Mouse (Mus musculus): ENCODE data around the gene Tnnt3. TPM values are rescaled to one million over a fixed set of nuclear protein-coding genes. Genes with fewer than 3 reads are reported as not detected.

The Tnnt3 gene
- polyA plus RNA-seq, 1 experiment from 2014 or later = 23.5 TPM

DNA sequence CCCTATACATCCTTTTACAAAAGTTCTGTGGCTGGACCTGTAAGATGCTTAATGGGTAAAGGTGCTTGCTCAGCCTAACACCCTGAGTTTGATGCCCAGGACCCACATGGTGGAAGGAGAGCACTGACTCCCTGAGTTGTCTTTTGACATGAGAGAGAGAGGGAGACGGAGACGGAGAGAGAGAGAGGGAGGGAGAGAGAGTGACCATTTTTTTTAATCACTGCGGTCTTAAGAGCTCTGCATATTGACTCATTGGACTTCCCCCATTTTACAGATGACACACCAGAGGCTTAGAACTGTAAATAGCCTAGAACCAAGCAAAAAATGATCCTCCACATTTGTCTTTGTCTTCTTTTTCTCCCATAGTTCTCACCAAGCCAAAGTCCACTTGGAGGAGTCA lies 10.6 kb upstream of the Tnnt3 start:
- peaks cover 88% of the 10 kb centered on the region for H3K36me3 ChIP-seq
- H3K27ac ChIP-seq = peak overlapping the region; percentile 66
- H3K4me1 ChIP-seq = peaks cover 35% of the 10 kb centered on the region
- no peak overlapping the region for H3K9ac ChIP-seq
- ATAC-seq (replicated peaks; ENCODE audit: low FRiP score) = no peak
- H3K4me2 ChIP-seq = no peak overlapping the region
- H3K4me3 ChIP-seq (replicated peaks) = no peak overlapping the region
- H3K27me3 ChIP-seq = no peaks in the 10 kb centered on the region
- WGBS = 78% methylated on average over 3 of the region's 3 CpGs
- H3K9me3 ChIP-seq (replicated peaks) = no peaks in the 10 kb centered on the region

DNA sequence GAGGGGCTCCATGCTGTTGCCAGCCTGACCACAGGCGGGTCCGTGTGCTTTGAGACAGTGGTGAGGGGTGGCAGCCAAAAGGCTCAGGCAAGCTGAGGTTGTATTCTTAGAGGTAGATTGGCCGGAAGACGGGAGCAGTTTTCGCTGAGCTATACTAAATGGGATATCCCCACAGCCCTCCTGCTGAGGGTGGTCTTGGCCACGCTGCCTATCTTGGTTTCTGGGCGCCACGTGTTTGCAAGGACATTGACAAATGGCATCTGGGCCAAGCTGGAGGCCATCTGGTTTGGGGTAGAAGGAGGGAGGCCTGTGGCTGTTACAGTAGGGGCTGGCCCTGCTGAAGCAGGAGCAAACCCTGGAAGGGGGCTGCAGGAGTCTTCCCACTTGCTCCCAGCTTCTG lies 5.1 kb upstream of the Tnnt3 start:
- H3K9me3 ChIP-seq (replicated peaks) = no peaks in the 10 kb centered on the region
- no peaks in the 10 kb centered on the region for H3K27me3 ChIP-seq
- WGBS = 75% methylated on average over 8 of the region's 8 CpGs
- 0 out of 2 replicates have a peak, but pooled peaks cover 1% of the 10 kb centered on the region for H3K4me1 ChIP-seq
- H3K27ac ChIP-seq = no peak overlapping the region
- no peak for ATAC-seq (replicated peaks; ENCODE audit: low FRiP score)
- no peak overlapping the region for H3K4me3 ChIP-seq (replicated peaks)
- H3K9ac ChIP-seq = no peak overlapping the region
- no peak overlapping the region for H3K4me2 ChIP-seq
- peaks cover 74% of the 10 kb centered on the region for H3K36me3 ChIP-seq

DNA sequence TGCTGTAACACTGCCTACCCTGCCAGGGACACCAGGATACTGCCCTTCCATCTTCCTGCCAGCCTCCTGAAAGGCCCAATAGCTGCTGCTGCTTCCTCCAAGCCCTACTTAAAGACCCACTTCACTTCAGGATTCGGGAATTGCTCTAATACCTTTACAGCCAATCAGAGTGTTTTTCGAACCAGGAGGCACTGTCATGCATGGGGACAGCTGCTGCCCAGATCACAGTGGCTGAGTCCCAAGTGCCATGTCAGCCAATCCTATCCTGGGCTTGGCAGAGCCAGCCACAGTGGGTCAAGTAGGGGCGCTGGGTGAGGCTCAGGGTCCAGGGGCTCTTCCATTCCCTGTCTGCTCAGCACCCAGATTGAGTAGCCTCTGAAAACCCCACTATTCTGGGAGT lies 2.5 kb upstream of the Tnnt3 start:
- H3K9me3 ChIP-seq (replicated peaks) = no peaks in the 10 kb centered on the region
- no peak overlapping the region for H3K9ac ChIP-seq
- no peak overlapping the region for H3K4me2 ChIP-seq
- no peak for ATAC-seq (replicated peaks; ENCODE audit: low FRiP score)
- peaks cover 18% of the 10 kb centered on the region for H3K4me1 ChIP-seq
- no peaks in the 10 kb centered on the region for H3K27me3 ChIP-seq
- peaks cover 48% of the 10 kb centered on the region for H3K36me3 ChIP-seq
- 77% methylated on average over 3 of the region's 3 CpGs for WGBS
- no peak overlapping the region for H3K4me3 ChIP-seq (replicated peaks)
- no peak overlapping the region for H3K27ac ChIP-seq

DNA sequence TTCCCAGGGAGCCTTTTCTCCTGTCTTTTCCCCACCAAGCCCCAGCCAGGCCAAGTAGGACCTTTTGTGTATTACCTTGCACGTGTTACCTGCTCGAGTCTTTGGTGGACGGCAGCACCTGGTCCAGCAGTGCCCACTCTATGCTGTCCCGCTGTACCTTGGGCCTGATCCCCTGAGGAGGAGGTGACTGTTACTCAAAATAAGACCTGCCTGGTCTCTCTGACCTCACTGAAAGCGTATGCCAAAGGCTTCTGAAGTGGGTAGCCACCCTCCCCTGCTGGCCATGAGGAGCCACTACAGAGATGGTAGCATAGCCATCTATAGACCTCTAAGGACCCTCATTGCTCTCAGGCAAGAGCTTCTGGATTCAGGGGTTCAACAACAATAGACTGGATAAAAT lies 1.8 kb upstream of the Tnnt3 start:
- H3K27ac ChIP-seq = no peak overlapping the region
- peaks cover 18% of the 10 kb centered on the region for H3K4me1 ChIP-seq
- no peak for ATAC-seq (replicated peaks; ENCODE audit: low FRiP score)
- no peak overlapping the region for H3K4me2 ChIP-seq
- no peaks in the 10 kb centered on the region for H3K9me3 ChIP-seq (replicated peaks)
- 88% methylated on average over 5 of the region's 5 CpGs for WGBS
- no peak overlapping the region for H3K9ac ChIP-seq
- H3K4me3 ChIP-seq (replicated peaks) = no peak overlapping the region
- H3K27me3 ChIP-seq = no peaks in the 10 kb centered on the region
- peaks cover 41% of the 10 kb centered on the region for H3K36me3 ChIP-seq

DNA sequence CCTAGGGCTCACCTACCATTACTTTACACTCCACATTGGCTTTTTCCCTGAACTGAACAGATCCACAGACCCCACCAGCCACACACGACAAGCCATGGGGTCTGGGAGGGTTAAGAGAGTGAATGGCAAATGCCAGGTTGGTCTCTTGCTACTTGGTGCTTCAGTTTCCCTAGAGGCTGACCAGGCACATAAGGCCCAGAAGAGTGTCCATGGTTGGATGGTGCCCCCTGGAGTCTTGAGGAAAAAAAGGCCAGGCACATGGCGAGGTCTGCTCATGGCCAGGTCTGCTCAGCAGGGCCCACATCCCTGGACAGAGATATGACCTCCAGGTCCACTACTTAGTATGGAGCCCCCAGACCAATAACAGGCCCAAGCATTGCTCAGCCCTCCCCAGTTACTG lies 861 bp upstream of the Tnnt3 start:
- H3K9ac ChIP-seq = no peak overlapping the region
- no peak for ATAC-seq (replicated peaks; ENCODE audit: low FRiP score)

GRCm38 (mm10) chr7:142499010-142499721 lies 530 bp downstream of the Tnnt3 start:
- Histone ChIP-seq H3K27ac (peak overlapping the region; percentile 73), H3K36me3 (peaks cover 19% of the 10 kb centered on the region), H3K4me2 (no peak overlapping the region), H3K4me3 (replicated peaks) (no peak overlapping the region), H3K9me3 (replicated peaks) (no peaks in the 10 kb centered on the region), H3K4me1 (peaks cover 30% of the 10 kb centered on the region), H3K9ac (no peak overlapping the region), H3K27me3 (no peaks in the 10 kb centered on the region)
- no peak for ATAC-seq (replicated peaks; ENCODE audit: low FRiP score)
- 59% methylated on average over 5 of the region's 5 CpGs for WGBS

More for the DNA sequence above, 861 bp upstream of the Tnnt3 start:
- no peaks in the 10 kb centered on the region for H3K9me3 ChIP-seq (replicated peaks)
- H3K4me3 ChIP-seq (replicated peaks) = no peak overlapping the region
- H3K36me3 ChIP-seq = peaks cover 32% of the 10 kb centered on the region
- no peak overlapping the region for H3K27ac ChIP-seq
- no peak overlapping the region for H3K4me2 ChIP-seq
- 98% methylated on average over 2 of the region's 2 CpGs for WGBS
- peaks cover 22% of the 10 kb centered on the region for H3K4me1 ChIP-seq
- no peaks in the 10 kb centered on the region for H3K27me3 ChIP-seq

DNA sequence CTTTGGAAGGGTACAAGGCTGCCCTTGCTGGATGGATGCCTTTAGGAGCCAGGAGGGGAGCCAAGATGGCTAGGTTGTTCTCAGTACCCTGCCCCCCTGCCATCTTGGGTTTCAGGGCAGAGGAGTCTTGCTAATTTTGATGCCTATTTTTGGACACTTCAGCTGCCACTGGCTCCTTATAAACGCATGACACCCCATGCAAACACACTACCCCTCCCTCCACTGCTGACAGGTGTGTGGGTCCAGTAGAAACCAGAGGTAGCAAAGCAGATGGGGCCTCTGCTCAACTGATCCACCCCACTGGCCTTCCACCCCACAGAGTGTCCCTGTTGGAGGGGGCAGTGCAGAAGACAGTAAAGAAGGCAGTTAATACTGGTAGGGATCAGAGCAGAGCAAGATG lies 1.4 kb downstream of the Tnnt3 start:
- Histone ChIP-seq H3K27ac (peak overlapping the region; percentile 49; the same call in 1 of the 2 replicates), H3K27me3 (no peaks in the 10 kb centered on the region), H3K9ac (no peak overlapping the region; the same call in 1 of the 2 replicates), H3K4me2 (no peak overlapping the region), H3K4me1 (peaks cover 32% of the 10 kb centered on the region), H3K9me3 (replicated peaks) (no peaks in the 10 kb centered on the region), H3K4me3 (replicated peaks) (no peak overlapping the region), H3K36me3 (peaks cover 10% of the 10 kb centered on the region; the same call in 1 of the 2 replicates)
- ATAC-seq (replicated peaks; ENCODE audit: low FRiP score) = no peak
- 81% methylated on average over 1 of the region's 1 CpGs for WGBS

DNA sequence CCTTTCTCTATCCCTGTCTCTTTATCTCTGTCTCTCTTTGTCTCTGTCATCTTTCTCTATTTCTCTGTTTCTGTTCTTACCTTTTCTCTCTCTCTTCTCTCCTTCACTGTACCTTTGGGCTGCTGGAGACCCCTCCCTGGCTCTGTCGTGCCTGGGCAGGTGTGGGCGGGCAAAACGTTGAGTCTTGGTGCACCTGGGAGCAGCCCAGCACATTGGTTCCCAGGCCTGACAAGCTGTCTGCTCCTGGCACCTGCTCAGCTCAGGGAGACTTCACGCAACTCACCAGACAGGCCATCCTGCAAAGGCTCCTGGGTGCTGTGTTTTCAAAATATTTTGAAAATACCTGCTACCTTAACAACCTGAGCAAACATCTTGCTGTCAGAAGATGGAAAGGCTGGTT lies 4.6 kb downstream of the Tnnt3 start:
- Histone ChIP-seq H3K9me3 (replicated peaks) (no peaks in the 10 kb centered on the region), H3K27me3 (no peaks in the 10 kb centered on the region; the same call in 1 of the 2 replicates), H3K27ac (no peak overlapping the region), H3K9ac (no peak overlapping the region), H3K4me3 (replicated peaks) (no peak overlapping the region), H3K4me2 (no peak overlapping the region), H3K4me1 (peaks cover 57% of the 10 kb centered on the region), H3K36me3 (no peaks in the 10 kb centered on the region)
- 75% methylated on average over 4 of the region's 4 CpGs for WGBS
- ATAC-seq (replicated peaks; ENCODE audit: low FRiP score) = no peak

GRCm38 (mm10) chr7:142505942-142506341 lies 7.3 kb downstream of the Tnnt3 start:
- 19% methylated on average over 2 of the region's 2 CpGs for WGBS
- H3K36me3 ChIP-seq = no peaks in the 10 kb centered on the region
- no peaks in the 10 kb centered on the region; the same call in 1 of the 2 replicates for H3K27me3 ChIP-seq
- no peak overlapping the region for H3K4me3 ChIP-seq (replicated peaks)
- no peaks in the 10 kb centered on the region for H3K9me3 ChIP-seq (replicated peaks)
- no peak for ATAC-seq (replicated peaks; ENCODE audit: low FRiP score)
- H3K4me1 ChIP-seq = peaks cover 61% of the 10 kb centered on the region
- H3K27ac ChIP-seq = peak overlapping the region; percentile 45; the same call in 1 of the 2 replicates
- no peak overlapping the region for H3K9ac ChIP-seq
- H3K4me2 ChIP-seq = no peak overlapping the region

DNA sequence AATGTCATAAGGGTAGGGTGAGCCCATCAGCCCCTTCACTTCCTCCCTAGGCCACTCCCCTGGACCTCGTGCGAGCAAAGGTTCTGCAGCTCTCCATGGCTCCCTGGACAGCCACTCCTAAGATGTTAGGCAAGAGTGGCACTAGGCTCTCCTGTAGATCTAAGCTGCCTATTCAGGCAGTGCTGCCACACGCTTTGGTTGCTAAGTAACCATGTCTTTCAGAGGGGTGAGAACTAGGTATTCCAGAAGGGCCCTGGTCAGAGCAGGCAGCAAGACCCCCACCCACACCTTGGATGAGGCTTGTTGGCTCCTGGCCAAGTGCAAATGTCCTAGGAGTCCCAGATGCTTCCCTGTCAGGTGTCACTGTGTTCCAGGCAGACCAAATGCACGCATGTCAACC lies 7.9 kb downstream of the Tnnt3 start:
- no peak overlapping the region for H3K4me2 ChIP-seq
- no peaks in the 10 kb centered on the region; the same call in 1 of the 2 replicates for H3K27me3 ChIP-seq
- H3K36me3 ChIP-seq = no peaks in the 10 kb centered on the region
- no peaks in the 10 kb centered on the region for H3K9me3 ChIP-seq (replicated peaks)
- H3K4me3 ChIP-seq (replicated peaks) = no peak overlapping the region
- peaks cover 65% of the 10 kb centered on the region for H3K4me1 ChIP-seq
- peak overlapping the region; percentile 27; the same call in 1 of the 2 replicates for H3K27ac ChIP-seq
- no peak overlapping the region for H3K9ac ChIP-seq
- 40% methylated on average over 4 of the region's 4 CpGs for WGBS
- peak; percentile 15; the same call in 1 of the 2 replicates for ATAC-seq (replicated peaks; ENCODE audit: low FRiP score)

DNA sequence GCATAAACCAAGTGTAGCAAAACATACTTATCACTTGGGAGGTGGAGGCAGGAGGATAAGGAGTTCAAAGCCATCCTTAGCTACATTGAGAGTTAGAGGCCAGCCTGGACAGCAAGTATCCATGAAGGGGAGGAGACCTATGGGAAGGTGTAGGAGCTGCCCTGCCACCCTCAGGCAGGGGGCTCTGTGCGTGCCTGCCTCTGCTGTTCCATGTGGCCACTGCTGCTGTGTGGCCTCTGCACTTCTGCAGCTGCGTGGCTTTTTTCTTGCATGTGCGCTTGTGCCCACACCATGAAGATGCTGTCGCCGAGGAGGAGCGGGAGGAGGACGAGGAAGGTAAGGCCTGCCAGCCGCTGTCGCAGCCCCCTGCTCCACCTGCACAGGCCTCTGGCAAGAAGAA lies 8.8 kb downstream of the Tnnt3 start:
- WGBS = 93% methylated on average over 9 of the region's 9 CpGs
- no peak overlapping the region for H3K4me2 ChIP-seq
- H3K9me3 ChIP-seq (replicated peaks) = no peaks in the 10 kb centered on the region
- H3K4me1 ChIP-seq = peaks cover 62% of the 10 kb centered on the region
- H3K27ac ChIP-seq = no peak overlapping the region
- H3K4me3 ChIP-seq (replicated peaks) = no peak overlapping the region
- ATAC-seq (replicated peaks; ENCODE audit: low FRiP score) = no peak
- no peaks in the 10 kb centered on the region; the same call in 1 of the 2 replicates for H3K27me3 ChIP-seq
- no peak overlapping the region for H3K9ac ChIP-seq
- H3K36me3 ChIP-seq = no peaks in the 10 kb centered on the region

DNA sequence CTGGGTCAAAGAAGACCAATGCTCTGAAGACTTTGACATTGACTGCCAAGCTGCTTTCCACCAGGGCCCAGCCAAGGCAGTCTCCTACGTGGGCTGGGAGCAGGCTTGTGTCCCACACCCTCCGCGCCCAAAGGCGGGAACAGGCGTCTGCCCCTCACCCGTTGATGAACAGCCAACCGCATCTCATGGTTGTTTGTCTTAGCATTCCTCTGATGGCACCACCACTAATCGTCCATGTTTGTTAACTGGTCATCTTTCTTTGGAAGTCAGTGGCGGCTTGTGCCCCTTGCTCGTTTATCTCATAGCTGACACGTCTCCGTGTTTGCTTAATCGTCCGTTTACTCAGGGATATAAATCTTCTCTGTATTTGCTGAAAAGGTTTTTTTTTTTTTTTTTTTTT lies 10.9 kb downstream of the Tnnt3 start:
- 10% methylated on average over 14 of the region's 14 CpGs for WGBS
- Histone ChIP-seq H3K9me3 (replicated peaks) (no peaks in the 10 kb centered on the region), H3K4me2 (peak overlapping the region; percentile 23; the same call in 1 of the 2 replicates)

More for the DNA sequence above, 10.9 kb downstream of the Tnnt3 start:
- peak; percentile 27; the same call in 1 of the 2 replicates for ATAC-seq (replicated peaks; ENCODE audit: low FRiP score)
- H3K27ac ChIP-seq = peak overlapping the region; percentile 95
- no peaks in the 10 kb centered on the region; the same call in 1 of the 2 replicates for H3K27me3 ChIP-seq
- no peak overlapping the region for H3K9ac ChIP-seq
- H3K36me3 ChIP-seq = no peaks in the 10 kb centered on the region
- peaks cover 56% of the 10 kb centered on the region for H3K4me1 ChIP-seq
- no peak overlapping the region for H3K4me3 ChIP-seq (replicated peaks)
